Mouse (Mus musculus): ENCODE measurements around the gene Dennd1a. TPM values are rescaled to one million over a fixed set of nuclear protein-coding genes. Genes with fewer than 3 reads are reported as not detected.
A peak's percentile ranks its signal among the peaks of the same experiment; 100 is the strongest.

The Dennd1a gene
- 7.7 TPM for polyA plus RNA-seq (2012; fragmentation: generic; extraction: Trizol)
- long read RNA-seq, experiment 1, partial matches to known transcripts = 1 of 4 reads
- long read RNA-seq, experiment 1, other reads (novel, unspliced or antisense) = 3 of 4 reads
- long read RNA-seq, experiment 2, partial matches to known transcripts = 1 of 2 reads
- long read RNA-seq, experiment 2, other reads (novel, unspliced or antisense) = 1 of 2 reads

GRCm38 (mm10) chr2:38286733-38287551 lies at the start of gene Dennd1a:
TSS of gene Dennd1a (minus strand) at chr2:38287390.
- TF ChIP-seq MYOG (IDR thresholded peaks at IDR 0.05; ENCODE audit: control insufficient read depth, extremely low read depth, insufficient read length) = no peak
- TF ChIP-seq FOSL1 (IDR thresholded peaks at IDR 0.05; ENCODE audit: insufficient read depth, low read length, poor library complexity, severe bottlenecking) = no peak
- TF ChIP-seq MAX (IDR thresholded peaks at IDR 0.05) = no peak
- no peak for TF ChIP-seq CTCF (IDR thresholded peaks at IDR 0.05; ENCODE audit: control insufficient read depth, insufficient read depth, insufficient read length)
- TF ChIP-seq USF1 (IDR thresholded peaks at IDR 0.05; ENCODE audit: low read depth) = no peak
- no peak for TF ChIP-seq CEBPB (IDR thresholded peaks at IDR 0.05; ENCODE audit: low read depth)
- no peak for TF ChIP-seq MYOD1 (IDR thresholded peaks at IDR 0.05; ENCODE audit: control insufficient read depth, insufficient read length, low read depth)
- H3K79me2 ChIP-seq (ENCODE audit: control insufficient read depth, insufficient read depth) = peaks cover 39% of the 10 kb centered on the region
- no peaks in the 10 kb centered on the region for H3K36me3 ChIP-seq (ENCODE audit: control insufficient read depth, insufficient read depth)
- H3ac ChIP-seq (ENCODE audit: control insufficient read depth, insufficient read length, low read depth) = peak within 1 kb of the TSS; percentile 90
- H3K27me3 ChIP-seq (ENCODE audit: control insufficient read depth, insufficient read depth, insufficient read length) = no peaks in the 10 kb centered on the region
- H3K79me3 ChIP-seq (ENCODE audit: low read depth) = peaks cover 15% of the 10 kb centered on the region
- H3K4me3 ChIP-seq (ENCODE audit: insufficient read depth, poor library complexity, severe bottlenecking) = peak within 1 kb of the TSS; percentile 81

GRCm38 (mm10) chr2:38336606-38337005 lies 49.4 kb upstream of the Dennd1a start:
- Histone ChIP-seq H3K4me3 (ENCODE audit: insufficient read depth, poor library complexity, severe bottlenecking) (no peak overlapping the region), H3K79me2 (ENCODE audit: control insufficient read depth, insufficient read depth) (no peaks in the 10 kb centered on the region), H3K36me3 (ENCODE audit: control insufficient read depth, insufficient read depth) (no peaks in the 10 kb centered on the region), H3K79me3 (ENCODE audit: low read depth) (no peaks in the 10 kb centered on the region), H3K27me3 (ENCODE audit: control insufficient read depth, insufficient read depth, insufficient read length) (peaks cover 45% of the 10 kb centered on the region), H3ac (ENCODE audit: control insufficient read depth, insufficient read length, low read depth) (no peak overlapping the region)
- no peak for TF ChIP-seq CEBPB (IDR thresholded peaks at IDR 0.05; ENCODE audit: low read depth)
- TF ChIP-seq MYOD1 (IDR thresholded peaks at IDR 0.05; ENCODE audit: control insufficient read depth, insufficient read length, low read depth) = no peak
- TF ChIP-seq USF1 (IDR thresholded peaks at IDR 0.05; ENCODE audit: low read depth) = no peak
- TF ChIP-seq FOSL1 (IDR thresholded peaks at IDR 0.05; ENCODE audit: insufficient read depth, low read length, poor library complexity, severe bottlenecking) = no peak
- no peak for TF ChIP-seq MAX (IDR thresholded peaks at IDR 0.05)
- no peak for TF ChIP-seq MYOG (IDR thresholded peaks at IDR 0.05; ENCODE audit: control insufficient read depth, extremely low read depth, insufficient read length)
- TF ChIP-seq CTCF (IDR thresholded peaks at IDR 0.05; ENCODE audit: control insufficient read depth, insufficient read depth, insufficient read length) = no peak

- Histone ChIP-seq H3K27me3 (ENCODE audit: control insufficient read depth, insufficient read depth, insufficient read length) (peaks cover 25% of the 10 kb centered on the region), H3K4me3 (ENCODE audit: insufficient read depth, poor library complexity, severe bottlenecking) (no peak overlapping the region), H3K36me3 (ENCODE audit: control insufficient read depth, insufficient read depth) (no peaks in the 10 kb centered on the region), H3K79me2 (ENCODE audit: control insufficient read depth, insufficient read depth) (no peaks in the 10 kb centered on the region), H3ac (ENCODE audit: control insufficient read depth, insufficient read length, low read depth) (no peak overlapping the region), H3K79me3 (ENCODE audit: low read depth) (no peaks in the 10 kb centered on the region)
- TF ChIP-seq CTCF (IDR thresholded peaks at IDR 0.05; ENCODE audit: control insufficient read depth, insufficient read depth, insufficient read length) (no peak), USF1 (IDR thresholded peaks at IDR 0.05; ENCODE audit: low read depth) (no peak), CEBPB (IDR thresholded peaks at IDR 0.05; ENCODE audit: low read depth) (no peak), FOSL1 (IDR thresholded peaks at IDR 0.05; ENCODE audit: insufficient read depth, low read length, poor library complexity, severe bottlenecking) (no peak), MYOG (IDR thresholded peaks at IDR 0.05; ENCODE audit: control insufficient read depth, extremely low read depth, insufficient read length) (no peak), MAX (IDR thresholded peaks at IDR 0.05) (no peak), MYOD1 (IDR thresholded peaks at IDR 0.05; ENCODE audit: control insufficient read depth, insufficient read length, low read depth) (no peak)
Measured at GRCm38 (mm10) chr2:38333586-38334119, 46.5 kb upstream of the Dennd1a start.

- peaks cover 10% of the 10 kb centered on the region for H3K27me3 ChIP-seq (ENCODE audit: control insufficient read depth, insufficient read depth, insufficient read length)
- TF ChIP-seq MYOD1 (IDR thresholded peaks at IDR 0.05; ENCODE audit: control insufficient read depth, insufficient read length, low read depth) = no peak
- no peak for TF ChIP-seq USF1 (IDR thresholded peaks at IDR 0.05; ENCODE audit: low read depth)
- TF ChIP-seq FOSL1 (IDR thresholded peaks at IDR 0.05; ENCODE audit: insufficient read depth, low read length, poor library complexity, severe bottlenecking) = no peak
- TF ChIP-seq CTCF (IDR thresholded peaks at IDR 0.05; ENCODE audit: control insufficient read depth, insufficient read depth, insufficient read length) = no peak
- no peak for TF ChIP-seq MYOG (IDR thresholded peaks at IDR 0.05; ENCODE audit: control insufficient read depth, extremely low read depth, insufficient read length)
- no peak for TF ChIP-seq CEBPB (IDR thresholded peaks at IDR 0.05; ENCODE audit: low read depth)
- no peak for TF ChIP-seq MAX (IDR thresholded peaks at IDR 0.05)
- no peak overlapping the region for H3K4me3 ChIP-seq (ENCODE audit: insufficient read depth, poor library complexity, severe bottlenecking)
- H3K36me3 ChIP-seq (ENCODE audit: control insufficient read depth, insufficient read depth) = no peaks in the 10 kb centered on the region
- no peaks in the 10 kb centered on the region for H3K79me2 ChIP-seq (ENCODE audit: control insufficient read depth, insufficient read depth)
- H3K79me3 ChIP-seq (ENCODE audit: low read depth) = no peaks in the 10 kb centered on the region
- H3ac ChIP-seq (ENCODE audit: control insufficient read depth, insufficient read length, low read depth) = no peak overlapping the region
Measured at GRCm38 (mm10) chr2:38326671-38327070, 39.5 kb upstream of the Dennd1a start.

GRCm38 (mm10) chr2:38323380-38323779 lies 36.2 kb upstream of the Dennd1a start:
- H3K79me2 ChIP-seq (ENCODE audit: control insufficient read depth, insufficient read depth) = no peaks in the 10 kb centered on the region
- peaks cover 29% of the 10 kb centered on the region for H3K27me3 ChIP-seq (ENCODE audit: control insufficient read depth, insufficient read depth, insufficient read length)
- H3K79me3 ChIP-seq (ENCODE audit: low read depth) = no peaks in the 10 kb centered on the region
- TF ChIP-seq FOSL1 (IDR thresholded peaks at IDR 0.05; ENCODE audit: insufficient read depth, low read length, poor library complexity, severe bottlenecking) (no peak), MYOD1 (IDR thresholded peaks at IDR 0.05; ENCODE audit: control insufficient read depth, insufficient read length, low read depth) (no peak), MYOG (IDR thresholded peaks at IDR 0.05; ENCODE audit: control insufficient read depth, extremely low read depth, insufficient read length) (no peak), MAX (IDR thresholded peaks at IDR 0.05) (no peak), CEBPB (IDR thresholded peaks at IDR 0.05; ENCODE audit: low read depth) (no peak), USF1 (IDR thresholded peaks at IDR 0.05; ENCODE audit: low read depth) (no peak), CTCF (IDR thresholded peaks at IDR 0.05; ENCODE audit: control insufficient read depth, insufficient read depth, insufficient read length) (no peak)
- no peak overlapping the region for H3ac ChIP-seq (ENCODE audit: control insufficient read depth, insufficient read length, low read depth)
- no peaks in the 10 kb centered on the region for H3K36me3 ChIP-seq (ENCODE audit: control insufficient read depth, insufficient read depth)
- no peak overlapping the region for H3K4me3 ChIP-seq (ENCODE audit: insufficient read depth, poor library complexity, severe bottlenecking)

All from C2C12 (cell line).